Mouse (Mus musculus) neural tube, embryonic 15.5 days (tissue): ENCODE measurements at regions not wholly inside any gene's neighbourhood (a gene's known extent, or its start where the extent isn't known, plus 50 kb on each side); places are given as distances from the start of the nearest gene placed in this dataset.

Source experiments
- ATAC-seq: fragments of 200-750 bp; cut with Nextera tagmentation; 2 replicates; pipeline ENCODE4 v1.8.0; 2017; ENCODE audit warnings: mild to moderate bottlenecking, moderate TSS enrichment, moderate library complexity; ENCODE audit not compliant: low FRiP score
- H3K27ac ChIP-seq: fragments of 300-500 bp; sonication (generic); replicated peaks from 2 replicates; pipeline ENCODE4 v1.5.1; 2015; ENCODE audit warnings: mild to moderate bottlenecking, inconsistent platforms
- H3K27me3 ChIP-seq: fragments of 300-500 bp; sonication (generic); replicated peaks from 2 replicates; pipeline ENCODE4 v1.6.1; 2015; ENCODE audit warnings: inconsistent platforms
- H3K36me3 ChIP-seq: fragments of 300-500 bp; sonication (generic); 2 replicates; pipeline ENCODE4 v1.6.1; 2015; ENCODE audit warnings: inconsistent platforms
- H3K4me1 ChIP-seq: fragments of 300-500 bp; sonication (generic); 2 replicates; pipeline ENCODE4 v1.6.1; 2015; ENCODE audit warnings: inconsistent platforms
- H3K4me2 ChIP-seq: fragments of 300-500 bp; sonication (generic); 2 replicates; pipeline ENCODE4 v1.6.1; 2015; ENCODE audit warnings: inconsistent platforms, mild to moderate bottlenecking, moderate library complexity
- H3K4me3 ChIP-seq: fragments of 300-500 bp; sonication (generic); replicated peaks from 2 replicates; pipeline ENCODE4 v1.5.1; 2015; ENCODE audit warnings: mild to moderate bottlenecking, inconsistent platforms
- H3K9ac ChIP-seq: fragments of 300-500 bp; sonication (generic); replicated peaks from 2 replicates; pipeline ENCODE4 v1.6.1; 2015; ENCODE audit warnings: mild to moderate bottlenecking, inconsistent platforms
- H3K9me3 ChIP-seq: fragments of 300-500 bp; sonication (generic); replicated peaks from 2 replicates; pipeline ENCODE4 v1.6.1; 2016; ENCODE audit warnings: inconsistent platforms
- WGBS: fragments of 180-500 bp; shearing (Covaris S2); methylation state at CpG from one replicate; pipeline ENCODE4 v1.1.7; 2015; ENCODE audit warnings: mixed read lengths; 5-methylcytosine and 5-hydroxymethylcytosine counted together

- Histone ChIP-seq H3K4me2 (no peak overlapping the region), H3K9ac (no peak overlapping the region), H3K27ac (no peak overlapping the region), H3K27me3 (peaks cover 7% of the 10 kb centered on the region; the same call in 1 of the 2 replicates), H3K4me3 (no peak overlapping the region), H3K9me3 (no peaks in the 10 kb centered on the region), H3K36me3 (no peaks in the 10 kb centered on the region), H3K4me1 (peaks cover 19% of the 10 kb centered on the region)
- 50% methylated on average over 6 of the region's 6 CpGs for WGBS
- no peak for ATAC-seq
These were observed 153.3 kb downstream of the Shq1 start for GRCm38 (mm10) chr6:100517662-100518061.

DNA sequence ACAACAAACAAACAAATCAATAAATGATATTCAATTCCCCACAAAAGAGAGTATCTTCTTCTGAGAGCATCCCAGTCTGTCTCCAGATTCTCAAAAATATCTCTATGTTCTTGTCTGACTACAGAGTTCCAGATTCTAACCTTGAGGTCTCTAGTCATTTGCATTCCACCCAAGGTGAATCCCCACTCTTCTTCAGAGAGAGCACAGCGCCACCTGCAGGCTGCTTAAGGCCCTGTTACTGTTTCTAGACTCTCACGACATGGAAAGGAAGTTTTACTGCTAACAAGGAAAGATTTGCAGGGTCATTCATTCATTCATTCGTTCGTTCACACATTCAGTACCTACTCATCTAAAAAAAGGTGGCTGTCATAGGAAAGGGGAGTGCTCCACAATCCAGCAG is 158.3 kb downstream of the Shq1 start:
- H3K9me3 ChIP-seq = no peaks in the 10 kb centered on the region
- no peak overlapping the region for H3K27ac ChIP-seq
- no peak for ATAC-seq
- no peaks in the 10 kb centered on the region for H3K36me3 ChIP-seq
- H3K4me3 ChIP-seq = no peak overlapping the region
- 51% methylated on average over 4 of the region's 4 CpGs for WGBS
- H3K4me2 ChIP-seq = no peak overlapping the region
- H3K9ac ChIP-seq = no peak overlapping the region
- 0 out of 2 replicates have a peak, but pooled peaks cover 4% of the 10 kb centered on the region for H3K4me1 ChIP-seq
- H3K27me3 ChIP-seq = peaks cover 2% of the 10 kb centered on the region; the same call in 1 of the 2 replicates

GRCm38 (mm10) chr6:100510676-100511075 is 160.3 kb downstream of the Shq1 start:
- H3K36me3 ChIP-seq = no peaks in the 10 kb centered on the region
- 91% methylated on average over 4 of the region's 4 CpGs for WGBS
- peaks cover 4% of the 10 kb centered on the region; the same call in 1 of the 2 replicates for H3K4me1 ChIP-seq
- no peak overlapping the region for H3K4me3 ChIP-seq
- H3K9ac ChIP-seq = no peak overlapping the region
- no peak for ATAC-seq
- no peak overlapping the region for H3K4me2 ChIP-seq
- no peak overlapping the region for H3K27ac ChIP-seq
- no peaks in the 10 kb centered on the region for H3K9me3 ChIP-seq
- H3K27me3 ChIP-seq = peaks cover 3% of the 10 kb centered on the region; the same call in 1 of the 2 replicates

DNA sequence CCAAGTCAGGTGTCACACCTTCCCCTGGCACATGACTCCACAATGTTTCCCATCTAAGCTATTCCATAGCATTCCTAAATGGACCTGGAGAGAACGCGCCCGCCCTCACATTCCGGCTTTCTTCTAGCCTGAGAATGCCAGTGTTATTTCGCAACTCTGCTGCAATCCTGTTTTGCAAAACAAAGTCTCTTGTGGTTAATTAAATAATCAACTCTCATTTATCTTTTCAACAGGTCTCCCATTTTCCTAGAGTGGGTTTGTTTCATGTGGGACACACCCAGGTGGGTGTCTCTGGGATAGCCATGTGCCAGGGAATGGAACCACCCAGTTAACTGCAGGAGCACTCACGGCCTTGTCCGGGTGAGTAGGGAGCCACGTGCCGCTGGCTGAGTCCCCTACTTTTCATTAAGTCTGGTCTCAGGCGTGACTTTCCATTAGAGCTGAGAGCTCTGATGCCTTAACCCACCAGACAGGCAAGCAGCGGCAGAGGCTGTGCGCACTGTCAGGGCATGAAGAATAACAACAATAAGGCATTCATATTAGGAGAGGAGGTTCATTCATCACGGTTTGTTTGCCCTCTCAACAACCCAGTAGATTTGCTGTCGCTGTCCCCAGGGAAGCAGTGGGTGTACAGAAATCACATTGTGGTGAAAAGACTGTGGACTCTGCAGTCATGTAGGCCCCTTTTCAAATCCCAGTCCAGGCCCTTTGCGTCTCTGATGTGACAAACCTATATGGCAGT is 165.3 kb downstream of the Shq1 start:
- H3K9ac ChIP-seq = no peak overlapping the region
- peaks cover 9% of the 10 kb centered on the region; the same call in 1 of the 2 replicates for H3K27me3 ChIP-seq
- 44% methylated on average over 15 of the region's 15 CpGs for WGBS
- no peaks in the 10 kb centered on the region for H3K36me3 ChIP-seq
- peak; percentile 31; the same call in 1 of the 2 replicates for ATAC-seq
- no peak overlapping the region for H3K27ac ChIP-seq
- no peak overlapping the region for H3K4me2 ChIP-seq
- no peak overlapping the region for H3K4me3 ChIP-seq
- H3K9me3 ChIP-seq = no peaks in the 10 kb centered on the region
- peaks cover 21% of the 10 kb centered on the region for H3K4me1 ChIP-seq

DNA sequence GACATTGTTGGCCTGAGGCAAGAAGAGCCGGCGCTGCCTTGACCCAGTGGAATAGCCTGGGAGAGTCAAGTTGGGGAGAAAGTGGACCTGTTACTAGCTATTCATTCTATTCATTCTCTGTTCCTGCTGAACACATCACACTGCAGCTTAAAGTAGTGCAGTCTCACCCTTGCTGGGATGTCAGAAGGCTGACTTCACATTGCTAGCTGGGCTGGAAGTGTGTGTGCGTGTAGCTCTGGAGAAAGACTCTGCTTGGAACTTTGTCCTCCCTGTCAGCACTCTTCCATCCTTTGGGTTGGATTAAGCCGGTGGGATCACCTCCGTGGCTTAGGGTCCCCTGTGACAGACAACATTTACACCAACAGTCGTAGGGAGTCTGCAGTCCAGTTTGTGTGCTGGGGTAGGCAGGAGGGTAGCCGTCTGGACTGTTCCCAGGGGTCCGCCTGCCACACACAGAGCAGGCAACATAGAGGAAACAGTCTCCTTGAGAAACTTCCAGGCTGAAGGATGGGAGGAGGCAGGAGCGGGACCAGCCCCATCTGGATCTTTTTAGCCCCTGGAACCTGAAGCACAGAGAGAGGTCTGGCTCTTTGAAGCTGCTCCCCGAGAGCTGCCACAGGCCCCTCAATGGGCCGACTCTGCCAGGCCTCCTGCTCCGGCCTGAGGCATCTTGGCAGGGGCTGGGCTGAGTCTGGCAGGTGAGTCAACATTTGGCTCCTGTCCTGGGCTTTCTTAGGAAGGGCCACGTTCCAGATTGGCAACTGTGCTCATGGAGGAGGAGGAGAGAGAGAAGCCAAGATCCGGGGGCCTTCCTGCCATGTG is 167.8 kb downstream of the Shq1 start:
- H3K9me3 ChIP-seq = no peaks in the 10 kb centered on the region
- no peak overlapping the region for H3K9ac ChIP-seq
- H3K27ac ChIP-seq = no peak overlapping the region
- H3K36me3 ChIP-seq = no peaks in the 10 kb centered on the region
- H3K4me1 ChIP-seq = peaks cover 32% of the 10 kb centered on the region
- H3K4me2 ChIP-seq = no peak overlapping the region
- H3K27me3 ChIP-seq = peaks cover 13% of the 10 kb centered on the region
- ATAC-seq = no peak
- 63% methylated on average over 14 of the region's 14 CpGs for WGBS
- no peak overlapping the region for H3K4me3 ChIP-seq

DNA sequence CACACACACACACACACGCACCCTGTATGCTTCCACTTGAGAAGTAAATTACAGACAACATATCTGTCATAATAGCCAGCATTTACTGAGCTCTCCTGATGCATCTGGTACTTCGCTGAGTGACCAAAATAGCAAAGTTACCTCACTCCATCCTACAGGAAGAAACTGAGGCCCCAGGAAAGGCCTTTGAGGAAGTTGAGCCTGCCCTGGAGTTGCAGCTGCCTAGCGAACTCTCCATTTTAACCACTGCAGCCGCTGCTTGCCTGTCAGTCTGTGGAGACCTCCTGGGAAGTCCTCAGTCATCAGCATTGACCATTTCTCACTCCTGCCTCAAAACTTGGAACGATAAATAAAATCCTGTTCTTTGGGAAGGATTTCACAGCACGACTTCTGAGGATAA is 168.8 kb downstream of the Shq1 start:
- H3K27me3 ChIP-seq = peaks cover 10% of the 10 kb centered on the region
- H3K27ac ChIP-seq = no peak overlapping the region
- no peak for ATAC-seq
- H3K4me1 ChIP-seq = peaks cover 32% of the 10 kb centered on the region
- no peak overlapping the region for H3K4me2 ChIP-seq
- H3K36me3 ChIP-seq = no peaks in the 10 kb centered on the region
- no peak overlapping the region for H3K4me3 ChIP-seq
- H3K9ac ChIP-seq = no peak overlapping the region
- WGBS = 47% methylated on average over 6 of the region's 6 CpGs
- no peaks in the 10 kb centered on the region for H3K9me3 ChIP-seq

GRCm38 (mm10) chr6:100500741-100501140 is 170.2 kb downstream of the Shq1 start:
- H3K4me1 ChIP-seq = peaks cover 29% of the 10 kb centered on the region
- peaks cover 10% of the 10 kb centered on the region for H3K27me3 ChIP-seq
- H3K9ac ChIP-seq = no peak overlapping the region
- no peak overlapping the region for H3K4me3 ChIP-seq
- no peak for ATAC-seq
- H3K9me3 ChIP-seq = no peaks in the 10 kb centered on the region
- H3K36me3 ChIP-seq = no peaks in the 10 kb centered on the region
- no peak overlapping the region for H3K27ac ChIP-seq
- H3K4me2 ChIP-seq = no peak overlapping the region
- 41% methylated on average over 2 of the region's 2 CpGs for WGBS

- no peak overlapping the region for H3K9ac ChIP-seq
- no peaks in the 10 kb centered on the region for H3K9me3 ChIP-seq
- H3K4me2 ChIP-seq = no peak overlapping the region
- H3K27ac ChIP-seq = no peak overlapping the region
- H3K36me3 ChIP-seq = no peaks in the 10 kb centered on the region
- peaks cover 10% of the 10 kb centered on the region for H3K27me3 ChIP-seq
- H3K4me3 ChIP-seq = no peak overlapping the region
- no peak for ATAC-seq
- WGBS = 41% methylated on average over 8 of the region's 8 CpGs
- peaks cover 29% of the 10 kb centered on the region for H3K4me1 ChIP-seq
These were observed 170.9 kb downstream of the Shq1 start for GRCm38 (mm10) chr6:100500060-100500459.

DNA sequence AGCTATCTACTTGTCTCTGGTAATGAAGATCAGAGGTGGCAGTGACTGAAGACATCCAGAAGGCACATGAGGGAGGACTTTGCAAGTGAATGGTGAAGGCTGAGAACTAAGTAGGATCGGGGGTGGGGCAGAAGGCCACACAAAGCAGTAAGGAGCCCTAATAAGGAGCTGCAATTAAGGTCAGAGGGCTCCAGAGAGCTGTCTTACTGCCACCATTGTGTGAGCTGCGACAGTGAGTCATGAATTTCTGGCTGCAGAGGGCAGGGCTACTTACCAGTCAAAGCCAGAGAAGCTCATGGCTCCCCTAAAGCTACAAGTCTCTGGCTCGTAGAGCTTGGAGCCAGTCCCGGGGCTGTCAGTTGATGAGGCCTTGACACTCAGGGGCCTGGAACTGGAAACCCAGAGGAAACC is 172.1 kb downstream of the Shq1 start:
- WGBS = 21% methylated on average over 4 of the region's 4 CpGs
- H3K9ac ChIP-seq = no peak overlapping the region
- no peak overlapping the region for H3K4me3 ChIP-seq
- H3K36me3 ChIP-seq = no peaks in the 10 kb centered on the region
- H3K9me3 ChIP-seq = no peaks in the 10 kb centered on the region
- peaks cover 29% of the 10 kb centered on the region for H3K4me1 ChIP-seq
- ATAC-seq = no peak
- H3K27me3 ChIP-seq = peaks cover 3% of the 10 kb centered on the region
- H3K27ac ChIP-seq = no peak overlapping the region
- H3K4me2 ChIP-seq = no peak overlapping the region

- peaks cover 3% of the 10 kb centered on the region for H3K27me3 ChIP-seq
- H3K9ac ChIP-seq = no peak overlapping the region
- H3K27ac ChIP-seq = no peak overlapping the region
- H3K9me3 ChIP-seq = no peaks in the 10 kb centered on the region
- H3K4me2 ChIP-seq = no peak overlapping the region
- no peaks in the 10 kb centered on the region for H3K36me3 ChIP-seq
- ATAC-seq = no peak
- H3K4me1 ChIP-seq = peaks cover 24% of the 10 kb centered on the region
- H3K4me3 ChIP-seq = no peak overlapping the region
- WGBS = 47% methylated on average over 2 of the region's 2 CpGs
These were observed 172.8 kb downstream of the Shq1 start for GRCm38 (mm10) chr6:100498126-100498525.

DNA sequence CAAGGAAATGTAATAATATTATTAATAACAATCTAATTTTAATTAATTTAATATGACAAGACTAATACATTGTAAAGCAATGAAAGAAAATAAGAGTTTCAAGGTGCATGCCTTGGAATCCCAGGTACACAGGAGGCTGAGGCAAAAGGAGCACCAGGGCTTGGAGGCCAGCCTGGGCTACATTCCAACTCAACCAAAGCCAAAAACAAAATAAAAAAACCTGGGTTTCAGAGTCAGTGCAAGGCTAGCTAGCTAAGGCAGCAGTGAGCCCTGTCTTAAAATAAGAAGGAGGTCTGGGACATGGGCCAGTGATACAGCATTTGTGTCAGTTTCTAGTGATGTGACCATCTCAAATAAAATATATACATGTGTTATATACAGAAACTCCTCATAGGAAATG is 174.8 kb downstream of the Shq1 start:
- Histone ChIP-seq H3K27me3 (peaks cover 3% of the 10 kb centered on the region; the same call in 1 of the 2 replicates), H3K4me1 (peaks cover 14% of the 10 kb centered on the region), H3K9me3 (no peaks in the 10 kb centered on the region), H3K4me2 (no peak overlapping the region), H3K27ac (no peak overlapping the region), H3K36me3 (no peaks in the 10 kb centered on the region), H3K9ac (no peak overlapping the region), H3K4me3 (no peak overlapping the region)
- no peak for ATAC-seq

DNA sequence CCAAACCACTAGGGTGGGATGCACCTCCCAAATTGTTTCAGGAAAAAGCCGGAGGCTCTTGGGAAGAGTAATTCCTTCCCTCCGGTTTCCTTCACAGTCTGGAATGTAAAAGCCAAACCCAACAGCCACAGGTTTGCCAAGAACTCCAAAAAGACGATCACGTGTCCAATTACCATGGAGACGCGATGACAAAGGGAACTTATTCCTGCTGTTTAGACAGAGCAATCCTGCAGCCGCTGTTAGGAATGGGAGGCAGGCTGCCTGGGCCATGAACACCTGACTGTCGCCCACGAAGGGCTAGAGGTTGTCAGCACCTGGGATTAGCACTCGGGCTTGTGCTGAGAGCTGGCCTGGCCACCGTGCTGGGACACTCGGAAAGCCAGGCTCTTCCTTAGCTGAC is 175.8 kb downstream of the Shq1 start:
- Histone ChIP-seq H3K27me3 (peaks cover 3% of the 10 kb centered on the region; the same call in 1 of the 2 replicates), H3K4me1 (peaks cover 8% of the 10 kb centered on the region), H3K4me3 (no peak overlapping the region), H3K27ac (no peak overlapping the region), H3K9me3 (no peaks in the 10 kb centered on the region), H3K36me3 (no peaks in the 10 kb centered on the region), H3K4me2 (peak overlapping the region; percentile 29), H3K9ac (no peak overlapping the region)
- 39% methylated on average over 12 of the region's 12 CpGs for WGBS
- no peak for ATAC-seq
